Mouse (Mus musculus) stomach, embryonic 16.5 days (tissue): ENCODE results near the gene Megf11. TPM values are rescaled to one million over a fixed set of nuclear protein-coding genes. Genes with fewer than 3 reads are reported as not detected.

Experiments used
- ATAC-seq: fragments of 200-750 bp; cut with Nextera tagmentation; 2 replicates; pipeline ENCODE4 v1.8.0; 2017; ENCODE audit warnings: moderate number of reproducible peaks, moderate TSS enrichment; ENCODE audit not compliant: insufficient read depth, low FRiP score
- H3K27ac ChIP-seq: fragments of 300-500 bp; sonication (generic); 2 replicates; pipeline ENCODE4 v1.5.1; 2014; ENCODE audit warnings: low read length
- H3K27me3 ChIP-seq: fragments of 300-500 bp; sonication (generic); 2 replicates; pipeline ENCODE4 v1.6.1; 2014; ENCODE audit warnings: low read length, control low read depth, mixed read lengths; ENCODE audit not compliant: control insufficient read depth, insufficient read depth
- H3K36me3 ChIP-seq: fragments of 300-500 bp; sonication (generic); 2 replicates; pipeline ENCODE4 v1.6.1; 2014; ENCODE audit warnings: low read length; ENCODE audit not compliant: control insufficient read depth, insufficient read depth
- H3K4me1 ChIP-seq: fragments of 300-500 bp; sonication (generic); 2 replicates; pipeline ENCODE4 v1.6.1; 2014; ENCODE audit warnings: low read length, control low read depth, mixed read lengths; ENCODE audit not compliant: control insufficient read depth, insufficient read depth
- H3K4me2 ChIP-seq: fragments of 300-500 bp; sonication (generic); 2 replicates; pipeline ENCODE4 v1.6.1; 2014; ENCODE audit warnings: low read depth, low read length, mixed read lengths
- H3K4me3 ChIP-seq: fragments of 300-500 bp; sonication (generic); replicated peaks from 2 replicates; pipeline ENCODE4 v1.5.1; 2014; ENCODE audit warnings: mild to moderate bottlenecking, low read length
- H3K9ac ChIP-seq: fragments of 300-500 bp; sonication (generic); 2 replicates; pipeline ENCODE4 v1.6.1; 2014; ENCODE audit warnings: low read length
- H3K9me3 ChIP-seq: fragments of 300-500 bp; sonication (generic); replicated peaks from 2 replicates; pipeline ENCODE4 v1.6.1; 2016; ENCODE audit warnings: low read length, control low read depth; ENCODE audit not compliant: control insufficient read depth
- WGBS: fragments of 180-500 bp; shearing (Covaris S2); extraction: QIAGEN DNeasy Blood & Tissue Kit; methylation state at CpG from one replicate; pipeline ENCODE4 v1.1.7; 2014; 5-methylcytosine and 5-hydroxymethylcytosine counted together
- polyA plus RNA-seq: library from polyadenylated mRNA; unstranded; fragments of >200 nt; fragmentation: Nextera tagmentation; extraction: Ambion mirVana; gene quantifications from 2 replicates; pipeline ENCODE4 v1.2.1, GENCODE M21; 2015

The Megf11 gene
- polyA plus RNA-seq, 1 experiment from 2014 or later = 1.2 TPM

GRCm38 (mm10) chr9:64552046-64552445, 166.6 kb downstream of the Megf11 start:
- no peak for ATAC-seq
- WGBS = 52% methylated on average over 4 of the region's 4 CpGs
- no peak overlapping the region for H3K27ac ChIP-seq

GRCm38 (mm10) chr9:64553441-64553840, 168.0 kb downstream of the Megf11 start:
- Histone ChIP-seq H3K27ac (no peak overlapping the region), H3K36me3 (no peaks in the 10 kb centered on the region), H3K4me2 (no peak overlapping the region), H3K4me3 (no peak overlapping the region), H3K4me1 (no peaks in the 10 kb centered on the region), H3K27me3 (no peaks in the 10 kb centered on the region), H3K9me3 (no peaks in the 10 kb centered on the region), H3K9ac (no peak overlapping the region)
- ATAC-seq = no peak
- 66% methylated on average over 4 of the region's 4 CpGs for WGBS

More at GRCm38 (mm10) chr9:64552046-64552445, 166.6 kb downstream of the Megf11 start:
- Histone ChIP-seq H3K9me3 (no peaks in the 10 kb centered on the region), H3K9ac (no peak overlapping the region), H3K27me3 (no peaks in the 10 kb centered on the region), H3K4me2 (no peak overlapping the region), H3K36me3 (no peaks in the 10 kb centered on the region), H3K4me1 (no peaks in the 10 kb centered on the region), H3K4me3 (no peak overlapping the region)

GRCm38 (mm10) chr9:64555620-64556019, 170.2 kb downstream of the Megf11 start:
- Histone ChIP-seq H3K9ac (no peak overlapping the region), H3K4me3 (no peak overlapping the region), H3K36me3 (no peaks in the 10 kb centered on the region), H3K27me3 (no peaks in the 10 kb centered on the region), H3K27ac (no peak overlapping the region), H3K9me3 (no peaks in the 10 kb centered on the region), H3K4me1 (no peaks in the 10 kb centered on the region), H3K4me2 (no peak overlapping the region)
- ATAC-seq = no peak
- 67% methylated on average over 7 of the region's 7 CpGs for WGBS

GRCm38 (mm10) chr9:64557110-64557745, 171.8 kb downstream of the Megf11 start:
- Histone ChIP-seq H3K36me3 (no peaks in the 10 kb centered on the region), H3K27me3 (no peaks in the 10 kb centered on the region), H3K9me3 (no peaks in the 10 kb centered on the region), H3K4me3 (no peak overlapping the region), H3K4me1 (no peaks in the 10 kb centered on the region), H3K4me2 (no peak overlapping the region), H3K27ac (no peak overlapping the region), H3K9ac (no peak overlapping the region)
- 73% methylated on average over 11 of the region's 11 CpGs for WGBS
- no peak for ATAC-seq

DNA sequence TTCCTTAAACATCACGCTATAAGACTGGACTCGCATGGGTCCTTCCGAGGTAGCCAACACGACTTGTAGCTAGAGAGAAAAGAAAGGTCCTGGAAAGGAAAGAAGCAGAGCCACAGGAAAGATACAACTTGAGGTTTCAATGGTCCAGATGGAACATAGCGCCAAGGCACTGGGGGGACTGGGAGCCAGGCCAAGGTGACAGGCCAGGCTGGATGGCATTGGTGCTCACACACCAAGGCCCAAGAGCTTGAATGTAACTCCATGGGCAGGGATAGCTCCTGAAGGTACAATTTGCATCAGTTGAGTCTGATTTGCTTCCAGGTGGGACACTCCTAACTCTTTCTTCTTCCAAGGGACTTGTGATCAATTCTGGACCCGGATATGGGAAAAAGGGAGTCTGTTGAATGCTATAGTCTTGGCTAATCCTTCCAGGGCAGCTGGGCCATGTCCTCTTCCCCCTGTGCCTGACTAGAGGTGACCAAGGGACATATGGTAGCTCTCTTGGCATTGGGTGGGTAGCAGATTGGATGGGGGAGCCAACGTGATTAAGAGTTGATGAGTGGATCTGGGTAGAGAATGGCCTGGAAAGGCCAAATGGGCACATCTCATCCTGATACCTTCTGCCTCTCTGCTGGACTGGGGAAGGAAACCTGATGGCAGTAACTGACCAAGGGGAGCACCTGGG, 172.6 kb downstream of the Megf11 start:
- Histone ChIP-seq H3K9me3 (no peaks in the 10 kb centered on the region), H3K27me3 (no peaks in the 10 kb centered on the region), H3K9ac (no peak overlapping the region), H3K4me2 (no peak overlapping the region), H3K27ac (no peak overlapping the region), H3K36me3 (no peaks in the 10 kb centered on the region), H3K4me1 (no peaks in the 10 kb centered on the region), H3K4me3 (no peak overlapping the region)
- 94% methylated on average over 7 of the region's 7 CpGs for WGBS
- ATAC-seq = no peak

DNA sequence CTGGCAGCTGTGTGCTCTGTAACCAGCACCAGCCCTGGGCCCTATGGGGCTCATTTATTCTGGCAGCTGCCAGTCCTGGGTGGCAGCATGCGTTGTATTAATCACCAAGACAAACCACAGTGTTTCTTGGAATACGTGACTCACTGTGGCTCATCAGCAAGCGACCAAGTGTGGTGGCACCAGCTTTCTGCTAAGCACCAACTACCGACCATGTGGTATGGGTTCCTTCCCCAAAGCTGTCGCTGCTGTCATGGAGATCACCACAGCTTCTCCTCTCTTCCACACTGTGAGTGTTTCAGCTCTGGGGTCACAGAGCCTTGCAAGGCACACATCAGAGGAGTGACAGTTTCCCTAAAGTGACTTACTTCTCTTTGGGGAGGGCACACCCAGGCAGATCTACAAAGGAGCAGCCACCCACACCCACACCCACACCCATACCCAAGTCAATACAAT, 178.9 kb downstream of the Megf11 start:
- no peak overlapping the region for H3K27ac ChIP-seq
- peaks cover 4% of the 10 kb centered on the region; the same call in 1 of the 2 replicates for H3K4me1 ChIP-seq
- no peaks in the 10 kb centered on the region for H3K27me3 ChIP-seq
- H3K9me3 ChIP-seq = no peaks in the 10 kb centered on the region
- no peak overlapping the region for H3K9ac ChIP-seq
- H3K36me3 ChIP-seq = no peaks in the 10 kb centered on the region
- no peak for ATAC-seq
- H3K4me3 ChIP-seq = no peak overlapping the region
- H3K4me2 ChIP-seq = no peak overlapping the region
- WGBS = 64% methylated on average over 5 of the region's 5 CpGs

GRCm38 (mm10) chr9:64565915-64566314, 180.5 kb downstream of the Megf11 start:
- ATAC-seq = no peak
- Histone ChIP-seq H3K36me3 (no peaks in the 10 kb centered on the region), H3K4me3 (no peak overlapping the region), H3K4me2 (no peak overlapping the region), H3K9ac (no peak overlapping the region), H3K4me1 (peaks cover 4% of the 10 kb centered on the region; the same call in 1 of the 2 replicates), H3K27me3 (no peaks in the 10 kb centered on the region), H3K27ac (no peak overlapping the region), H3K9me3 (no peaks in the 10 kb centered on the region)

DNA sequence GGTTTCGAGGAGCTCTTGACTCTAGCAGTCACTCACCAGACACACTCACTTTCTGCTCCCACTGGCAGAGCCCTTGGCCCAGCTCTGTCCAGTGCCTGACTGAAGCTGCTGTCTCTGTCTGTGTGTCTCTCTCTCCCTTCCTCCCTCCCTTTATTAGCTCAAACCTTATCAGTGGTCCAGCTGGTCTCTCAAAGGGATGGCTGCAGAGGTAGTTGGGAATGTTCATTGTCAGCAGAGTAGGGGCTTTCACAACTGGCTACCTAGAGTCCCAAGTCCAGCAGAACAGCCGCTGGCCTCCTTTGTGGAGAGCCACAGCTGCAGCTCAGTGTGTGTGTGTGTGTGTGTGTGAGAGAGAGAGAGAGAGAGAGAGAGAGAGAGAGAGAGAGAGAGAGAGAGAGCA, 180.9 kb downstream of the Megf11 start:
- Histone ChIP-seq H3K9ac (no peak overlapping the region), H3K4me1 (peaks cover 4% of the 10 kb centered on the region; the same call in 1 of the 2 replicates), H3K27ac (no peak overlapping the region), H3K27me3 (no peaks in the 10 kb centered on the region), H3K36me3 (no peaks in the 10 kb centered on the region), H3K9me3 (no peaks in the 10 kb centered on the region), H3K4me3 (no peak overlapping the region), H3K4me2 (no peak overlapping the region)
- no peak for ATAC-seq
- WGBS = 49% methylated on average over 2 of the region's 2 CpGs

GRCm38 (mm10) chr9:64567482-64567881, 182.1 kb downstream of the Megf11 start:
- ATAC-seq = no peak
- 74% methylated on average over 5 of the region's 5 CpGs for WGBS
- Histone ChIP-seq H3K36me3 (no peaks in the 10 kb centered on the region), H3K4me1 (peaks cover 4% of the 10 kb centered on the region; the same call in 1 of the 2 replicates), H3K27ac (no peak overlapping the region), H3K9ac (no peak overlapping the region), H3K4me2 (no peak overlapping the region), H3K4me3 (no peak overlapping the region), H3K27me3 (no peaks in the 10 kb centered on the region), H3K9me3 (no peaks in the 10 kb centered on the region)
